Mouse (Mus musculus) E14TG2a.4 (cell line): ENCODE data around the gene Pcsk2.

Source experiments
- H3K27me3 ChIP-seq: 2 replicates; pipeline ENCODE4 v1.6.1; 2014; ENCODE audit warnings: low read length, control low read depth; ENCODE audit not compliant: insufficient read depth
- H3K36me3 ChIP-seq: 2 replicates; pipeline ENCODE4 v1.6.1; 2014; ENCODE audit warnings: low read length, control low read depth; ENCODE audit not compliant: insufficient read depth
- H3K4me1 ChIP-seq: replicated peaks from 2 replicates; pipeline ENCODE4 v1.6.1; 2014; ENCODE audit warnings: low read depth, low read length, control low read depth
- H3K4me3 ChIP-seq: replicated peaks from 2 replicates; pipeline ENCODE4 v1.5.1; 2014; ENCODE audit warnings: mild to moderate bottlenecking, low read length
- H3K9me3 ChIP-seq: 2 replicates; pipeline ENCODE4 v1.6.1; 2014; ENCODE audit warnings: low read length, control low read depth
- CTCF ChIP-seq: conservative IDR thresholded peaks from 2 replicates; pipeline ENCODE4 v1.5.1; 2014; ENCODE audit warnings: low read length
- NANOG ChIP-seq: IDR thresholded peaks from 2 replicates; pipeline ENCODE4 v1.6.1; 2014; ENCODE audit warnings: borderline replicate concordance, low read length, mixed read lengths
- POU5F1 ChIP-seq: IDR thresholded peaks from 2 replicates; pipeline ENCODE4 v1.6.1; 2014; ENCODE audit warnings: low read length, borderline replicate concordance

Gene Pcsk2

DNA sequence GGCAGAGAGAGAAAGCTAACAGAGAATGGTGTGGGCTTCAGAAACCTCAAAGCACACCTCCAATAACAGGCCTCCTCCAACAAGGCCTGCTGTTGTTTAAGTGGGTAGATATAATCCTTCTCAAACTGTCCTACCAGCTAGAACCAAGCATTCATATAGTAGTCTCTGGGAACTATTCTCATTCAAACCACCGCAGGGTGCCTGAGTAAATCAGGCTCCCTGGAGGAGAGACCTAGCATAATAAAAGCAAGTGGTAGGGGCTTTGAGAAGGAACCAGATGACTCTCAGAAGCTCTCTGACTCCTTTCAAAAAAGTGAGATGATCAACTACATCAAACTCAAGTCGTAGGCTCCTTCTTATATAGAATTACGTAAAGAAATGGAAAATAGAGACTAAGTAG is 75.0 kb downstream of the Pcsk2 start:
- Histone ChIP-seq H3K36me3 (no peaks in the 10 kb centered on the region), H3K4me3 (no peak overlapping the region), H3K4me1 (peaks cover 12% of the 10 kb centered on the region), H3K9me3 (no peaks in the 10 kb centered on the region), H3K27me3 (no peaks in the 10 kb centered on the region)
- TF ChIP-seq CTCF = no peak
- no peak for TF ChIP-seq POU5F1
- TF ChIP-seq NANOG = no peak

DNA sequence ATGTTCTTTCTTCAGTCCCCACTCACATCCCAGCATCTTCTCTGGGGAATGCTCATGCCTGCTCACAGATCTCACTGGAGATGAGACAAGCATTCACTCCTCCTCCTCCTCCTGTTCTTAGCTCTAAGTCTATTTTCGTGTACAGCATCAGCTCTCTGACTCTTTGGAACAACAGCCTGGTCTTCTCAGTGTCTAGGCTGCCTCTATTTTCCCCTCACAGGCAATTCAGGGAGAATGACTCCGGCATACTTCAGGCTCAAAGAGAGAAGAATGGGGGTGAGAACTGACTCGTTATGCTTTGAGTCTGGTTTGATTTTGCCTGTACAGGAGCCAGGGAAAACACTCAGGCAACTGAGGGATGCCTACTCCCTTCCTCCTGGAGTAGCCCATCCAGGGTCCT is 78.0 kb downstream of the Pcsk2 start:
- Histone ChIP-seq H3K4me1 (peaks cover 12% of the 10 kb centered on the region), H3K4me3 (no peak overlapping the region), H3K36me3 (no peaks in the 10 kb centered on the region), H3K27me3 (no peaks in the 10 kb centered on the region), H3K9me3 (no peaks in the 10 kb centered on the region)
- TF ChIP-seq POU5F1 (no peak), CTCF (no peak), NANOG (no peak)

DNA sequence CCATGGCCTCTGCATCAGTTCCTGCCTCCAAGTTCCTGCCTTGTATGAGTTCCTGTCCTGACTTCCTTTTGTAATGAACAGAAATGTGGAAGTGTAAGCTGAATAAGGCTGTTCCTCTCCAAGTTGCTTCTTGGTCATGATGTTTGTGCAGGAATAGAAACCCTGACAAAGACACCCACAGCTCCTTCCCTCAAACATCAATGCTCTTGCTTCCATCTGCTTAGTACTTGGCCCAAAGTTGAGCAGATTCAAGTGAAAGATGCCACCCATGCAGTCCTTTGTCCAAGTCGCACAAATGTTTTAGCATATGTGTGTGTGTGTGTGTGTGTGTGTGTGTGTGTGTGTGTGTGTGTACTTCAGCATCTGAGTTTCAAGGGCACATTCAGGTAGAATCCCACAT is 97.3 kb downstream of the Pcsk2 start:
- H3K9me3 ChIP-seq = no peaks in the 10 kb centered on the region
- H3K27me3 ChIP-seq = no peaks in the 10 kb centered on the region
- H3K36me3 ChIP-seq = no peaks in the 10 kb centered on the region
- H3K4me3 ChIP-seq = no peak overlapping the region
- no peak for TF ChIP-seq CTCF
- no peak for TF ChIP-seq NANOG
- TF ChIP-seq POU5F1 = no peak
- H3K4me1 ChIP-seq = no peaks in the 10 kb centered on the region

DNA sequence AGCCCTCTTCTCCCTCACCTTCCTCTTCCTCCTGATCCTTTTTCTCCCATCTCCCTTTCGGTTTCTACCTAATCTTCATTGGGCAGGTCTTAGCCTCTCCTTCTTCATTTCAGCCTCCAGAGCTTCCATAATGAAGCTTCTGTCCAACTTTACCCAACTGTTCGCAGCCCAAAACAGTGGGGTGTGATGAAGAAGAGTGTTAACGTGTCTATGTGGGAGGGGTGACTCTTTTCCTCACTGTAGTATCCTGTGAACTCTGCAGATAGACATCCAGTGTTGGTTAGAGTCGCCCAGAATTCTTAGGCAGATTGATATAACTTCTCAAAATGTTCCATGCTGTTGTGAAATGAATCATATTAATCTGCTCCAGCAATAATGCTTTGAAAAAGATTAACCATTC is 98.4 kb downstream of the Pcsk2 start:
- Histone ChIP-seq H3K9me3 (no peaks in the 10 kb centered on the region), H3K36me3 (no peaks in the 10 kb centered on the region), H3K27me3 (no peaks in the 10 kb centered on the region), H3K4me3 (no peak overlapping the region), H3K4me1 (no peaks in the 10 kb centered on the region)
- TF ChIP-seq CTCF = no peak
- TF ChIP-seq POU5F1 = no peak
- no peak for TF ChIP-seq NANOG

DNA sequence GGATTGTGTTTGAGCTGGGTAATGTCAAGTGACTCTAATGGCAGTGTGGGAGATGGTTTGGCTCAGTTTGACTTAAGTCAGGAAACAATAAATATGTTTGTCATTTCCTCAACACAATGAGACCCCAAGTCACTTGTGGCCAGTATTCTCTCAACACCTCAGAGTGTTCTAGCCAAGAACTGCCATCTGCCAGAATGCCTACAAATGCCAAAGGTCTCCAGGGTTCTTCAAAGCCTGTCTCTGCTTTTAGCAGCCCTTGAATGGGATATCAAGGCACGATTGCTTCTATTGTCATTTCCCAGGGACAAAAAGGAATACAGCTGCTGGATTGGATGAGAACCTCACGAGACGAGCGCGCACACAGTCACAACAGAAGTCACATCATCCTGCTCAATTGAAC is 100.0 kb downstream of the Pcsk2 start:
- no peaks in the 10 kb centered on the region for H3K36me3 ChIP-seq
- TF ChIP-seq NANOG = no peak
- TF ChIP-seq CTCF = no peak
- TF ChIP-seq POU5F1 = no peak
- H3K27me3 ChIP-seq = no peaks in the 10 kb centered on the region
- H3K9me3 ChIP-seq = no peaks in the 10 kb centered on the region
- no peaks in the 10 kb centered on the region for H3K4me1 ChIP-seq
- no peak overlapping the region for H3K4me3 ChIP-seq

DNA sequence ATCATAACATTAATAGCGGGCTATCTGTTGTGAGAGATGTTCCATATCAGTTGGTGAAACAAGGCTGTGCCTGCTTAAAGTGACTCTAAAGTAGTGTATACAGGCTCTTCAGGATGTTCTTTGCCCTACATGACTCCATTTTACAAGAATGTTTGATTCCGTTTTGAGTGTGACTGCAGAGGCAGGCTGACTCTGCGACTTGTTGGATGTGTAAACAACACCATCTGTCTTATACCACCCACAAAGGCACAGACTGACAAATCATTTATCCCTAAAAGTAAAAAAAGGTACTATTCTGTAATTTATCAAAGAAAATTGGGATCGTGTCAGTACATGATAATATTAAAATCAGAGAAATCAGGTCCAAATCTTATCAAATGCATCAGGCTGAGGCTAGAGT is 108.7 kb downstream of the Pcsk2 start:
- no peaks in the 10 kb centered on the region for H3K9me3 ChIP-seq
- no peak overlapping the region for H3K4me3 ChIP-seq
- no peaks in the 10 kb centered on the region for H3K27me3 ChIP-seq
- TF ChIP-seq POU5F1 = no peak
- TF ChIP-seq NANOG = no peak
- no peak for TF ChIP-seq CTCF
- H3K36me3 ChIP-seq = no peaks in the 10 kb centered on the region
- 0 out of 2 replicates have a peak, but pooled peaks cover 2% of the 10 kb centered on the region for H3K4me1 ChIP-seq

DNA sequence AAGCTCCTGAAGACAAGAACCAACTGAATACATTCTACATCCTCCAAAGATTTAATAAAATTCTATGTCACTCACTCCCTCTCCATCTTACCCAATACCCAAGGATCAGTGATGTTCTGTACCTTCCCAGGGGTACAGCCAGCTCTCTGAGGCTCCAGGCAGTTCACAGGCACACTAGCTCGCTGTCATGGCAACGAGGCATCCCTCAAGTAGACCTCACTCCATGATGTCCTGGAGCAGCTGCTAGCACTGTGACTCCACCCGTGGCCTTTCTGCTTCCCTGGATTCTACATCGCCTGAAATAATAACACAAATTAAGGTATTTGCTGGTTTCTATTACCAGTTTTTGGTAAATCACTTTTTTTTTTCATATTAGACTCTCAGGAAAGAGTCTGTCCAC is 111.0 kb downstream of the Pcsk2 start:
- Histone ChIP-seq H3K9me3 (no peaks in the 10 kb centered on the region), H3K4me1 (0 out of 2 replicates have a peak, but pooled peaks cover 2% of the 10 kb centered on the region), H3K27me3 (no peaks in the 10 kb centered on the region), H3K4me3 (no peak overlapping the region), H3K36me3 (no peaks in the 10 kb centered on the region)
- no peak for TF ChIP-seq POU5F1
- no peak for TF ChIP-seq NANOG
- TF ChIP-seq CTCF = no peak

DNA sequence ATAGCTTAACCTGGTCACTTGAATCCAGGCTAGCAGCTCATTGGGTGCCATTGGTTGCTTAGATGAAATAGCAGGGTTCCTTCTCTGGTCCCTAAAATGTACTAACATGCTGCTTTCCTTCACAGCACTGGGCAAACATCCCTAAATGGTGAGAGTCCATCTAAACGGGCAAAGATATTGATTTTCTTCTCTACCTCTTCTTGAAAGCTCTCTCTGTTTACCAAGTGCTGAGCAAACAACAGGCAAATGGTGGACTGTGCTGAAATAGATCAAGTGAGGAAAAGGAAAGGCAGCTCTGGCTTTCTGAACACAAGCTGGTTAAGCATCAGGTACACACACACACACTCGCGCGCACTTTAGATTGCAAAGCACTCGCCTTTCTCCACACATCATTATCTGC is 120.8 kb downstream of the Pcsk2 start:
- Histone ChIP-seq H3K27me3 (no peaks in the 10 kb centered on the region), H3K4me3 (no peak overlapping the region), H3K9me3 (no peaks in the 10 kb centered on the region), H3K36me3 (no peaks in the 10 kb centered on the region), H3K4me1 (no peaks in the 10 kb centered on the region)
- TF ChIP-seq CTCF = no peak
- no peak for TF ChIP-seq POU5F1
- no peak for TF ChIP-seq NANOG

DNA sequence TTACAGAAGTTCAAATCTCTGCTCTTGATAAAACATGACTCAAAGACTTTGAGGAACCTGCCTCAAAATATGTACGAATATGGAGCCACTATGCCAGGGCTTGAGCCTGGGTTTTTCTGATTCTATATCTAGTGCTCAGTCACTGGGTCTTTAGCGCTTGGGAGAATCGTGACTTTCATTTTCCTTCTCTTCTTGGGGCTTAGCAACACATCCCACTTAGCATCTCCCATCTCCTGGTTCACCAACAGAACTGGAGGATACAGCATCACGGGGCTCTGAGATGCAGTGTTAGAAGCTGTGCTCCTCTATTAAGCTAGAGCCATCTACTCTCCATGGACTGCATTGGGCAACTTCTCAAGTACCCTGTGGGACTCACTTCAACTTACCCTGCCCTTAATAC is 131.9 kb downstream of the Pcsk2 start:
- Histone ChIP-seq H3K36me3 (no peaks in the 10 kb centered on the region), H3K27me3 (no peaks in the 10 kb centered on the region), H3K4me3 (no peak overlapping the region), H3K4me1 (peaks cover 37% of the 10 kb centered on the region), H3K9me3 (no peaks in the 10 kb centered on the region)
- TF ChIP-seq CTCF = no peak
- no peak for TF ChIP-seq NANOG
- no peak for TF ChIP-seq POU5F1

DNA sequence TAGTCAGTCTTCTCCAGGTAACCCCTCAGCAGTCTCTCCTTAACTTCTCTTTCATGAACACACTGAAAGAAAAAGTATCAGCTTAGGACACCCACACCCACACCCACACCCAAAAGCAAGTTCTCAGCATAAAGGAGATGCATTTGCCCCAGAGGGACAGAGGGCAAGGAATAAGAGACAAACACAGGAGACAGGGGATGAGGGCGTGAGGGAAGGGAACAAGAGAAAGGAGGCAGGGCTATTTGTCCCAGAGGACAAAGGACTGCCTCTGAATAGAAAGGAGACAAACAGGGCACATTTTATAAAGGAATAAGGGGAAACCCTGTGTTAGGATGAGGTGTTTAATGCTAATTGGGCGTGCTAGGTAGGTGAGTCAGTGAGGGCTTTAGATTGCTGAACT is 133.6 kb downstream of the Pcsk2 start:
- H3K4me3 ChIP-seq = no peak overlapping the region
- peaks cover 46% of the 10 kb centered on the region for H3K4me1 ChIP-seq
- H3K36me3 ChIP-seq = no peaks in the 10 kb centered on the region
- no peaks in the 10 kb centered on the region for H3K9me3 ChIP-seq
- H3K27me3 ChIP-seq = no peaks in the 10 kb centered on the region
- no peak for TF ChIP-seq POU5F1
- no peak for TF ChIP-seq NANOG
- no peak for TF ChIP-seq CTCF
